Mouse (Mus musculus): Measurements from ENCODE around the gene Mgat5.

GRCm38 (mm10) chr1:127465292-127465691 lies 260.5 kb downstream of the Mgat5 start:
- TF ChIP-seq POLR2A (IDR thresholded peaks at IDR 0.05; ENCODE audit: insufficient read length, low read depth) = no peak
- no peak for TF ChIP-seq MAX (IDR thresholded peaks at IDR 0.05; ENCODE audit: low read depth)
- TF ChIP-seq USF1 (IDR thresholded peaks at IDR 0.05; ENCODE audit: low read depth) = no peak
- no peak for TF ChIP-seq POLR2AphosphoS2 (IDR thresholded peaks at IDR 0.05; ENCODE audit: insufficient read length, low read depth)
- no peak for TF ChIP-seq TCF12 (IDR thresholded peaks at IDR 0.05; ENCODE audit: insufficient read depth, poor library complexity, severe bottlenecking)
